Mouse (Mus musculus) gastrocnemius, postnatal 4 days (tissue): Measurements from ENCODE around the gene Vrk2. TPM values are rescaled to one million over a fixed set of nuclear protein-coding genes. Genes with fewer than 3 reads are reported as not detected.

Source experiments
- DNase-seq, 2 experiments: peaks; one replicate each; pipeline ENCODE4 v3.0.0; 2021 to 2022; ENCODE audit warnings: low spot score in 2 of 2, mixed read lengths in 2 of 2
- long read RNA-seq, 2 experiments: library from polyadenylated mRNA; stranded (forward); transcript quantifications; one replicate each; pipeline ENCODE4 v2.0.0; 2021
- total RNA-seq, 2 experiments: library from RNA; stranded (reverse); gene quantifications; 2 replicates each; pipeline ENCODE4 v1.2.3; 2021

Gene Vrk2
- 10 to 100 TPM; 11.4 to 12.6 TPM for total RNA-seq
- long read RNA-seq, experiment 1, transcript Vrk2-201 (13 exons, 1,889 nt): major isoform, 9 of 12 reads
- long read RNA-seq, experiment 1, partial matches to known transcripts: 1 of 12 reads
- long read RNA-seq, experiment 1, other reads (novel, unspliced or antisense): 1 of 12 reads
- long read RNA-seq, experiment 2, transcript Vrk2-201 (13 exons, 1,889 nt): major isoform, 6 of 11 reads
- long read RNA-seq, experiment 2, partial matches to known transcripts: 2 of 11 reads
- long read RNA-seq, experiment 2, other reads (novel, unspliced or antisense): 2 of 11 reads

GRCm38 (mm10) chr11:26593061-26594059 lies at the start of gene Vrk2, which contains the start of gene Gm6899:
Vrk2 (minus strand) TSS chr11:26593999.
Gm6899 (plus strand) TSS chr11:26593241.
- peak; percentile 55 to 80 for DNase-seq

GRCm38 (mm10) chr11:26642141-26642540 lies 48.3 kb upstream of the Vrk2 start:
- DNase-seq: no peak

GRCm38 (mm10) chr11:26640314-26640785 lies 46.6 kb upstream of the Vrk2 start:
- DNase-seq: no peak

- no peak for DNase-seq
Measured at GRCm38 (mm10) chr11:26636239-26636638, 42.4 kb upstream of the Vrk2 start.

GRCm38 (mm10) chr11:26622727-26623126 lies 28.9 kb upstream of the Vrk2 start:
- no peak for DNase-seq

GRCm38 (mm10) chr11:26618475-26619223 lies 24.9 kb upstream of the Vrk2 start:
- no peak for DNase-seq

- no peak for DNase-seq
Measured at GRCm38 (mm10) chr11:26608795-26609194, 15.0 kb upstream of the Vrk2 start.

- DNase-seq: no peak
Measured at GRCm38 (mm10) chr11:26604061-26604655, 10.4 kb upstream of the Vrk2 start.

GRCm38 (mm10) chr11:26601571-26602175 lies 7.9 kb upstream of the Vrk2 start:
- DNase-seq: no peak

GRCm38 (mm10) chr11:26600692-26601091 lies 6.9 kb upstream of the Vrk2 start:
- DNase-seq: no peak

- no peak for DNase-seq
Measured at GRCm38 (mm10) chr11:26598876-26599275, 5.1 kb upstream of the Vrk2 start.

- no peak for DNase-seq
Measured at GRCm38 (mm10) chr11:26597761-26598160, 4.0 kb upstream of the Vrk2 start.

- no peak for DNase-seq
Measured at GRCm38 (mm10) chr11:26597145-26597544, 3.3 kb upstream of the Vrk2 start.

GRCm38 (mm10) chr11:26596186-26596585 lies 2.4 kb upstream of the Vrk2 start:
- no peak for DNase-seq

- no peak for DNase-seq
Measured at GRCm38 (mm10) chr11:26594487-26594886, 688 bp upstream of the Vrk2 start.

GRCm38 (mm10) chr11:26592395-26593053 lies 1.3 kb downstream of the Vrk2 start:
- no peak for DNase-seq

GRCm38 (mm10) chr11:26587184-26587524 lies 6.6 kb downstream of the Vrk2 start:
- DNase-seq: no peak

- no peak for DNase-seq
Measured at GRCm38 (mm10) chr11:26586367-26587183, 7.2 kb downstream of the Vrk2 start.
